Mouse (Mus musculus): ENCODE measurements around the gene Ube2z. TPM values are rescaled to one million over a fixed set of nuclear protein-coding genes. Genes with fewer than 3 reads are reported as not detected.

Gene Ube2z
- polyA plus RNA-seq, 1 experiment from 2014 or later: 34.0 TPM

GRCm38 (mm10) chr11:96070353-96070752, 5.2 kb upstream of the Ube2z start:
- H3K9me3 ChIP-seq (replicated peaks; ENCODE audit: control insufficient read depth, low read length): no peaks in the 10 kb centered on the region
- peaks cover 18% of the 10 kb centered on the region for H3K4me1 ChIP-seq (ENCODE audit: control insufficient read depth, insufficient read depth, low read length)
- ATAC-seq (ENCODE audit: insufficient read depth, low FRiP score): no peak
- H3K9ac ChIP-seq (ENCODE audit: low read length): no peak overlapping the region
- no peaks in the 10 kb centered on the region for H3K36me3 ChIP-seq (ENCODE audit: control insufficient read depth, insufficient read depth, low read length)
- H3K4me2 ChIP-seq (ENCODE audit: low read depth, low read length): no peak overlapping the region
- H3K27ac ChIP-seq (ENCODE audit: low read length): no peak overlapping the region
- no peaks in the 10 kb centered on the region for H3K27me3 ChIP-seq (ENCODE audit: control insufficient read depth, insufficient read depth, low read length)
- no peak overlapping the region for H3K4me3 ChIP-seq (replicated peaks; ENCODE audit: low read length)
- WGBS: 93% methylated on average over 7 of the region's 7 CpGs

- no peak overlapping the region for H3K27ac ChIP-seq (ENCODE audit: low read length)
- H3K4me1 ChIP-seq (ENCODE audit: control insufficient read depth, insufficient read depth, low read length): peaks cover 14% of the 10 kb centered on the region
- no peaks in the 10 kb centered on the region for H3K27me3 ChIP-seq (ENCODE audit: control insufficient read depth, insufficient read depth, low read length)
- no peak for ATAC-seq (ENCODE audit: insufficient read depth, low FRiP score)
- H3K4me2 ChIP-seq (ENCODE audit: low read depth, low read length): no peak overlapping the region
- H3K36me3 ChIP-seq (ENCODE audit: control insufficient read depth, insufficient read depth, low read length): no peaks in the 10 kb centered on the region
- no peaks in the 10 kb centered on the region for H3K9me3 ChIP-seq (replicated peaks; ENCODE audit: control insufficient read depth, low read length)
- H3K9ac ChIP-seq (ENCODE audit: low read length): no peak overlapping the region
- WGBS: 79% methylated on average over 5 of the region's 5 CpGs
- H3K4me3 ChIP-seq (replicated peaks; ENCODE audit: low read length): no peak overlapping the region
These were observed 3.0 kb upstream of the Ube2z start for GRCm38 (mm10) chr11:96068231-96068630.

GRCm38 (mm10) chr11:96064521-96065214, 520 bp downstream of the Ube2z start:
- under 1% methylated on average over 59 of the region's 64 CpGs for WGBS
- H3K27me3 ChIP-seq (ENCODE audit: control insufficient read depth, insufficient read depth, low read length): no peaks in the 10 kb centered on the region
- H3K4me1 ChIP-seq (ENCODE audit: control insufficient read depth, insufficient read depth, low read length): peaks cover 15% of the 10 kb centered on the region
- H3K4me3 ChIP-seq (replicated peaks; ENCODE audit: low read length): peak overlapping the region; percentile 84
- H3K27ac ChIP-seq (ENCODE audit: low read length): peak overlapping the region; percentile 88
- peaks cover 6% of the 10 kb centered on the region; the same call in 1 of the 2 replicates for H3K36me3 ChIP-seq (ENCODE audit: control insufficient read depth, insufficient read depth, low read length)
- H3K9ac ChIP-seq (ENCODE audit: low read length): peak overlapping the region; percentile 98
- H3K9me3 ChIP-seq (replicated peaks; ENCODE audit: control insufficient read depth, low read length): no peaks in the 10 kb centered on the region
- peak; percentile 51 for ATAC-seq (ENCODE audit: insufficient read depth, low FRiP score)
- H3K4me2 ChIP-seq (ENCODE audit: low read depth, low read length): peak overlapping the region; percentile 97

GRCm38 (mm10) chr11:96058309-96058708, 6.9 kb downstream of the Ube2z start:
- Histone ChIP-seq H3K4me3 (replicated peaks; ENCODE audit: low read length) (no peak overlapping the region), H3K4me1 (ENCODE audit: control insufficient read depth, insufficient read depth, low read length) (peaks cover 1% of the 10 kb centered on the region), H3K9me3 (replicated peaks; ENCODE audit: control insufficient read depth, low read length) (no peaks in the 10 kb centered on the region), H3K36me3 (ENCODE audit: control insufficient read depth, insufficient read depth, low read length) (peaks cover 33% of the 10 kb centered on the region), H3K9ac (ENCODE audit: low read length) (no peak overlapping the region), H3K4me2 (ENCODE audit: low read depth, low read length) (no peak overlapping the region), H3K27me3 (ENCODE audit: control insufficient read depth, insufficient read depth, low read length) (no peaks in the 10 kb centered on the region), H3K27ac (ENCODE audit: low read length) (no peak overlapping the region)
- WGBS: 94% methylated on average over 4 of the region's 4 CpGs
- no peak for ATAC-seq (ENCODE audit: insufficient read depth, low FRiP score)

- no peak for ATAC-seq (ENCODE audit: insufficient read depth, low FRiP score)
- no peaks in the 10 kb centered on the region for H3K27me3 ChIP-seq (ENCODE audit: control insufficient read depth, insufficient read depth, low read length)
- no peaks in the 10 kb centered on the region for H3K9me3 ChIP-seq (replicated peaks; ENCODE audit: control insufficient read depth, low read length)
- H3K36me3 ChIP-seq (ENCODE audit: control insufficient read depth, insufficient read depth, low read length): peaks cover 21% of the 10 kb centered on the region
- no peak overlapping the region for H3K27ac ChIP-seq (ENCODE audit: low read length)
- H3K9ac ChIP-seq (ENCODE audit: low read length): no peak overlapping the region
- H3K4me1 ChIP-seq (ENCODE audit: control insufficient read depth, insufficient read depth, low read length): no peaks in the 10 kb centered on the region
- no peak overlapping the region for H3K4me3 ChIP-seq (replicated peaks; ENCODE audit: low read length)
- 92% methylated on average over 3 of the region's 3 CpGs for WGBS
- H3K4me2 ChIP-seq (ENCODE audit: low read depth, low read length): no peak overlapping the region
These were observed 14.3 kb downstream of the Ube2z start for GRCm38 (mm10) chr11:96050854-96051253.

- Histone ChIP-seq H3K27ac (ENCODE audit: low read length) (no peak overlapping the region), H3K4me1 (ENCODE audit: control insufficient read depth, insufficient read depth, low read length) (no peaks in the 10 kb centered on the region), H3K4me3 (replicated peaks; ENCODE audit: low read length) (no peak overlapping the region), H3K9ac (ENCODE audit: low read length) (no peak overlapping the region), H3K27me3 (ENCODE audit: control insufficient read depth, insufficient read depth, low read length) (no peaks in the 10 kb centered on the region), H3K9me3 (replicated peaks; ENCODE audit: control insufficient read depth, low read length) (no peaks in the 10 kb centered on the region), H3K36me3 (ENCODE audit: control insufficient read depth, insufficient read depth, low read length) (peaks cover 23% of the 10 kb centered on the region), H3K4me2 (ENCODE audit: low read depth, low read length) (no peak overlapping the region)
- ATAC-seq (ENCODE audit: insufficient read depth, low FRiP score): no peak
- WGBS: 82% methylated on average over 4 of the region's 4 CpGs
These were observed 15.2 kb downstream of the Ube2z start for GRCm38 (mm10) chr11:96049939-96050338.

GRCm38 (mm10) chr11:96047469-96048373, 17.5 kb downstream of the Ube2z start:
- H3K27ac ChIP-seq (ENCODE audit: low read length): no peak overlapping the region
- WGBS: 77% methylated on average over 4 of the region's 4 CpGs
- ATAC-seq (ENCODE audit: insufficient read depth, low FRiP score): no peak

GRCm38 (mm10) chr11:96046793-96047192, 18.4 kb downstream of the Ube2z start:
- H3K4me3 ChIP-seq (replicated peaks; ENCODE audit: low read length): no peak overlapping the region
- H3K4me2 ChIP-seq (ENCODE audit: low read depth, low read length): no peak overlapping the region
- peaks cover 21% of the 10 kb centered on the region; the same call in 1 of the 2 replicates for H3K36me3 ChIP-seq (ENCODE audit: control insufficient read depth, insufficient read depth, low read length)
- no peak overlapping the region for H3K27ac ChIP-seq (ENCODE audit: low read length)
- H3K27me3 ChIP-seq (ENCODE audit: control insufficient read depth, insufficient read depth, low read length): no peaks in the 10 kb centered on the region
- WGBS: 70% methylated on average over 2 of the region's 2 CpGs
- ATAC-seq (ENCODE audit: insufficient read depth, low FRiP score): no peak
- H3K9me3 ChIP-seq (replicated peaks; ENCODE audit: control insufficient read depth, low read length): no peaks in the 10 kb centered on the region
- no peaks in the 10 kb centered on the region for H3K4me1 ChIP-seq (ENCODE audit: control insufficient read depth, insufficient read depth, low read length)
- no peak overlapping the region for H3K9ac ChIP-seq (ENCODE audit: low read length)

More at GRCm38 (mm10) chr11:96047469-96048373, 17.5 kb downstream of the Ube2z start:
- H3K4me2 ChIP-seq (ENCODE audit: low read depth, low read length): no peak overlapping the region
- no peaks in the 10 kb centered on the region for H3K27me3 ChIP-seq (ENCODE audit: control insufficient read depth, insufficient read depth, low read length)
- peaks cover 19% of the 10 kb centered on the region for H3K36me3 ChIP-seq (ENCODE audit: control insufficient read depth, insufficient read depth, low read length)
- no peak overlapping the region for H3K9ac ChIP-seq (ENCODE audit: low read length)
- no peaks in the 10 kb centered on the region for H3K9me3 ChIP-seq (replicated peaks; ENCODE audit: control insufficient read depth, low read length)
- H3K4me3 ChIP-seq (replicated peaks; ENCODE audit: low read length): no peak overlapping the region
- no peaks in the 10 kb centered on the region for H3K4me1 ChIP-seq (ENCODE audit: control insufficient read depth, insufficient read depth, low read length)

GRCm38 (mm10) chr11:96046028-96046427, 19.2 kb downstream of the Ube2z start:
- Histone ChIP-seq H3K9me3 (replicated peaks; ENCODE audit: control insufficient read depth, low read length) (no peaks in the 10 kb centered on the region), H3K4me1 (ENCODE audit: control insufficient read depth, insufficient read depth, low read length) (no peaks in the 10 kb centered on the region), H3K27me3 (ENCODE audit: control insufficient read depth, insufficient read depth, low read length) (no peaks in the 10 kb centered on the region), H3K9ac (ENCODE audit: low read length) (no peak overlapping the region), H3K36me3 (ENCODE audit: control insufficient read depth, insufficient read depth, low read length) (peaks cover 18% of the 10 kb centered on the region; the same call in 1 of the 2 replicates), H3K27ac (ENCODE audit: low read length) (no peak overlapping the region), H3K4me3 (replicated peaks; ENCODE audit: low read length) (no peak overlapping the region), H3K4me2 (ENCODE audit: low read depth, low read length) (no peak overlapping the region)
- WGBS: 78% methylated on average over 8 of the region's 8 CpGs
- ATAC-seq (ENCODE audit: insufficient read depth, low FRiP score): no peak
